Mouse (Mus musculus) heart, adult 2 months (tissue): ENCODE measurements at regions not wholly inside any gene's neighbourhood (a gene's known extent, or its start where the extent isn't known, plus 50 kb on each side); places are given as distances from the start of the nearest gene placed in this dataset.
A peak's percentile ranks its signal among the peaks of the same experiment; 100 is the strongest.

Experiments used
- CTCF ChIP-seq: fragments of 200-600 bp; IDR thresholded peaks from 2 replicates; pipeline ENCODE4 v1.8.1; 2022; ENCODE audit warnings: antibody characterized with exemption, mild to moderate bottlenecking, moderate library complexity
- EP300 ChIP-seq: fragments of 200-500 bp; IDR thresholded peaks from 2 replicates; pipeline ENCODE4 v1.6.1; 2011; ENCODE audit warnings: low read depth, low read length, control low read depth; ENCODE audit not compliant: insufficient read depth
- POLR2A ChIP-seq: fragments of 200-500 bp; IDR thresholded peaks from 2 replicates; pipeline ENCODE4 v1.6.1; 2011; ENCODE audit warnings: mild to moderate bottlenecking, low read depth, low read length, control low read depth; ENCODE audit not compliant: insufficient read depth

GRCm38 (mm10) chr8:11071162-11071561 is 62.9 kb upstream of the Irs2 start:
- peak; percentile 34 for TF ChIP-seq CTCF
- TF ChIP-seq POLR2A, result no peak
- no peak for TF ChIP-seq EP300
